8 mouse cellular contexts compared by ENCODE assay signal in genomic region chr8:106935324-106935869, GRCm38 (mm10). TPM values are rescaled to one million over a fixed set of nuclear protein-coding genes. Genes with fewer than 3 reads are reported as not detected.
DNase-seq lines count a peak whose midpoint lies in the region; ATAC-seq and TF ChIP-seq lines count a peak whose summit lies in the region.

Sntb2 (plus strand) TSS chr8:106935750.

- H3K4me2 ChIP-seq in hindbrain, postnatal 0 days (ENCODE audit: low read depth, low read length), result peak within 1 kb of the TSS; percentile 72

- CTCF ChIA-PET in Patski (lab: Charles Lee), result interaction anchor here (0.7 to 1.7 kb wide), 4 partner anchors 30 to 67 kb away, joined by 3 to 6 read pairs (median 3); no protein-coding TSS in a partner anchor

- H3K9ac ChIP-seq in hindbrain, postnatal 0 days (replicated peaks; ENCODE audit: low read length), result peak within 1 kb of the TSS; percentile 86

- in situ Hi-C loops in Patski (cut with MboI; ENCODE audit: low pct_unique_long_range_greater_than_20kb), result no loop called here

- no peaks in the 10 kb centered on the region for H3K36me3 ChIP-seq in hindbrain, postnatal 0 days (ENCODE audit: insufficient read depth, low read length)

- intact Hi-C loops in left cerebral cortex, adult 2 months (cut with DNase I), result loop anchor here (5.0 kb wide), 1 partner anchor 47 kb away; no protein-coding TSS in a partner anchor

- under 1% methylated on average over 40 of the region's 41 CpGs for WGBS in hindbrain, postnatal 0 days

- no peak for DNase-seq in Patski (ENCODE audit: low read depth, low spot score)
- DNase-seq in cerebellum, postnatal 10 days, result peak; percentile 99
- DNase-seq in gastrocnemius, adult 18-20 months (ENCODE audit: low spot score), result peak; percentile 88
- peak; percentile 97 for DNase-seq in hindbrain, postnatal 0 days (ENCODE audit: low spot score)
- DNase-seq in left cerebral cortex, adult 2 months (ENCODE audit: extremely low spot score in 1 of 2, low spot score in 2 of 2), result peak; percentile 87 to 88
- DNase-seq in right cerebral cortex, adult 2 months (ENCODE audit: low spot score in 2 of 2), result peak; percentile 85 to 90
- DNase-seq in urinary bladder, postnatal 14 days (ENCODE audit: low spot score), result peak; percentile 94

- POLR2A ChIA-PET in Patski (lab: Charles Lee), result interaction anchor here (0.6 to 1.5 kb wide), 11 partner anchors 18 to 195 kb away, joined by 3 to 11 read pairs (median 4); partner anchors contain the start of gene Tmed6

- 0 out of 2 replicates have a peak, but pooled peaks cover 9% of the 10 kb centered on the region for H3K4me1 ChIP-seq in hindbrain, postnatal 0 days (ENCODE audit: insufficient read depth, low read length)

- TF ChIP-seq CTCF in Patski (IDR thresholded peaks at IDR 0.05), result no peak
- peak; percentile 13; the same call in 1 of the 2 replicates for TF ChIP-seq CTCF in hindbrain, postnatal 0 days (IDR thresholded peaks at IDR 0.05; ENCODE audit: low read depth)
- TF ChIP-seq CTCF in left cerebral cortex, adult 2 months (IDR thresholded peaks at IDR 0.05), result no peak; the same call in 1 of the 2 replicates

- no peaks in the 10 kb centered on the region for H3K9me3 ChIP-seq in hindbrain, postnatal 0 days (ENCODE audit: low read length)

- peak within 1 kb of the TSS; percentile 92 for H3K4me3 ChIP-seq in hindbrain, postnatal 0 days (ENCODE audit: low read length)
- peak within 1 kb of the TSS; percentile 78 for H3K4me3 ChIP-seq in left cerebral cortex, adult 2 months

- peak within 1 kb of the TSS; percentile 84 for H3K27ac ChIP-seq in hindbrain, postnatal 0 days
- H3K27ac ChIP-seq in left cerebral cortex, adult 2 months, result peak within 1 kb of the TSS; percentile 93

- peak; percentile 45 for ATAC-seq in Patski
- ATAC-seq in hindbrain, postnatal 0 days, result peak; percentile 86
- ATAC-seq in megakaryocyte, adult 5-6 weeks (ENCODE audit: poor library complexity, severe bottlenecking), result peak; percentile 91

- no peaks in the 10 kb centered on the region for H3K27me3 ChIP-seq in Patski
- H3K27me3 ChIP-seq in hindbrain, postnatal 0 days (ENCODE audit: insufficient read depth, low read length), result no peaks in the 10 kb centered on the region

RNA-seq across cellular contexts. Expression of gene Sntb2, which starts in this region (rescaled TPM):
- polyA plus RNA-seq in Patski (2021), result 33.4 TPM
- total RNA-seq in gastrocnemius, adult 18-20 months (2021), result 1 to 10 TPM; 4.1 to 4.2 TPM
- 7.3 and 8.7 TPM in 2 replicates for total RNA-seq in hindbrain, postnatal 0 days (2014; rRNA removed)
- polyA plus RNA-seq in hindbrain, postnatal 0 days (2015; fragmentation: Nextera tagmentation; extraction: Ambion mirVana), result 4.6 and 6.0 TPM in 2 replicates
- 10 to 100 TPM; 20.2 to 26.5 TPM for total RNA-seq in left cerebral cortex, adult 2 months (2021)
- total RNA-seq in megakaryocyte, adult 5-6 weeks (2015), result 7.7 and 8.5 TPM in 2 replicates
- 12.0 and 13.3 TPM in 2 replicates for total RNA-seq in megakaryocyte, adult 5-6 weeks (2017)
